Mouse (Mus musculus): ENCODE measurements around the gene Klf4. TPM values are rescaled to one million over a fixed set of nuclear protein-coding genes. Genes with fewer than 3 reads are reported as not detected.

The Klf4 gene
- polyA plus RNA-seq, 1 experiment: 51.6 TPM

GRCm38 (mm10) chr4:55523921-55524320 is 8.3 kb downstream of the Klf4 start:
- no peak for DNase-seq (ENCODE audit: low spot score)

- DNase-seq (ENCODE audit: low spot score): no peak
Observed at GRCm38 (mm10) chr4:55517438-55517837, 14.8 kb downstream of the Klf4 start.

- DNase-seq (ENCODE audit: low spot score): no peak
Observed at GRCm38 (mm10) chr4:55516048-55516447, 16.2 kb downstream of the Klf4 start.

GRCm38 (mm10) chr4:55514733-55515176 is 17.5 kb downstream of the Klf4 start:
- DNase-seq (ENCODE audit: low spot score): peak; percentile 77

- DNase-seq (ENCODE audit: low spot score): no peak
Observed at GRCm38 (mm10) chr4:55513615-55514279, 18.5 kb downstream of the Klf4 start.

- no peak for DNase-seq (ENCODE audit: low spot score)
Observed at GRCm38 (mm10) chr4:55511389-55511788, 20.9 kb downstream of the Klf4 start.

GRCm38 (mm10) chr4:55508712-55509111 is 23.6 kb downstream of the Klf4 start:
- DNase-seq (ENCODE audit: low spot score): no peak

- DNase-seq (ENCODE audit: low spot score): no peak
Observed at GRCm38 (mm10) chr4:55498621-55499020, 33.6 kb downstream of the Klf4 start.

- no peak for DNase-seq (ENCODE audit: low spot score)
Observed at GRCm38 (mm10) chr4:55496416-55496815, 35.9 kb downstream of the Klf4 start.

- no peak for DNase-seq (ENCODE audit: low spot score)
Observed at GRCm38 (mm10) chr4:55493261-55493660, 39.0 kb downstream of the Klf4 start.

- DNase-seq (ENCODE audit: low spot score): no peak
Observed at GRCm38 (mm10) chr4:55489328-55489727, 42.9 kb downstream of the Klf4 start.

GRCm38 (mm10) chr4:55488604-55489003 is 43.7 kb downstream of the Klf4 start:
- no peak for DNase-seq (ENCODE audit: low spot score)

- peak; percentile 70 for DNase-seq (ENCODE audit: low spot score)
Observed at GRCm38 (mm10) chr4:55480322-55480767, 51.9 kb downstream of the Klf4 start.

GRCm38 (mm10) chr4:55478333-55478732 is 53.9 kb downstream of the Klf4 start:
- DNase-seq (ENCODE audit: low spot score): no peak

GRCm38 (mm10) chr4:55477933-55478332 is 54.3 kb downstream of the Klf4 start:
- no peak for DNase-seq (ENCODE audit: low spot score)

GRCm38 (mm10) chr4:55477210-55477759 is 55.0 kb downstream of the Klf4 start:
- no peak for DNase-seq (ENCODE audit: low spot score)

Other genes starting within 250 kb of the Klf4 start
- 107 and 114 TPM in 2 replicates for gene Rad23b, start 182.4 kb downstream of the Klf4 start, polyA plus RNA-seq (2012; rRNA removed)

Measured in urinary bladder, adult 2 months (tissue).